Mouse (Mus musculus) limb, embryonic 12.5 days (tissue): ENCODE measurements at regions not wholly inside any gene's neighbourhood (a gene's known extent, or its start where the extent isn't known, plus 50 kb on each side); places are given as distances from the start of the nearest gene placed in this dataset.

ENCODE experiments used
- ATAC-seq: fragments of 200-750 bp; cut with Nextera tagmentation; 2 replicates; pipeline ENCODE4 v1.8.0; 2017; ENCODE audit warnings: low read depth, moderate TSS enrichment; ENCODE audit not compliant: insufficient number of reproducible peaks, insufficient read depth, low FRiP score, low TSS enrichment
- H3K27ac ChIP-seq: fragments of 300-500 bp; sonication (generic); 2 replicates; pipeline ENCODE4 v1.5.1; 2016; ENCODE audit warnings: mild to moderate bottlenecking, moderate library complexity
- H3K27me3 ChIP-seq: fragments of 300-500 bp; sonication (generic); 2 replicates; pipeline ENCODE4 v1.6.1; 2016; ENCODE audit warnings: mild to moderate bottlenecking, moderate library complexity
- H3K36me3 ChIP-seq: fragments of 300-500 bp; sonication (generic); 2 replicates; pipeline ENCODE4 v1.6.1; 2016; ENCODE audit warnings: mild to moderate bottlenecking, moderate library complexity
- H3K4me1 ChIP-seq: fragments of 300-500 bp; sonication (generic); replicated peaks from 2 replicates; pipeline ENCODE4 v1.6.1; 2016
- H3K4me2 ChIP-seq: fragments of 300-500 bp; sonication (generic); 2 replicates; pipeline ENCODE4 v1.6.1; 2016; ENCODE audit warnings: mild to moderate bottlenecking, moderate library complexity
- H3K4me3 ChIP-seq: fragments of 300-500 bp; sonication (generic); replicated peaks from 2 replicates; pipeline ENCODE4 v1.5.1; 2016; ENCODE audit warnings: mild to moderate bottlenecking
- H3K9ac ChIP-seq: fragments of 300-500 bp; sonication (generic); replicated peaks from 2 replicates; pipeline ENCODE4 v1.6.1; 2016; ENCODE audit warnings: mild to moderate bottlenecking, moderate library complexity
- H3K9me3 ChIP-seq: fragments of 300-500 bp; sonication (generic); 2 replicates; pipeline ENCODE4 v1.6.1; 2016; ENCODE audit warnings: mild to moderate bottlenecking, moderate library complexity
- WGBS: fragments of 180-500 bp; shearing (Covaris S2); methylation state at CpG from one replicate; pipeline ENCODE4 v1.1.7; 2016; 5-methylcytosine and 5-hydroxymethylcytosine counted together

- Histone ChIP-seq H3K27me3 (no peaks in the 10 kb centered on the region), H3K4me2 (no peak overlapping the region), H3K4me3 (no peak overlapping the region), H3K9me3 (no peaks in the 10 kb centered on the region), H3K9ac (no peak overlapping the region), H3K27ac (no peak overlapping the region), H3K36me3 (no peaks in the 10 kb centered on the region), H3K4me1 (peaks cover 5% of the 10 kb centered on the region; the same call in 1 of the 2 replicates)
- WGBS, result 80% methylated on average over 5 of the region's 5 CpGs
- ATAC-seq, result no peak
These were observed 64.8 kb upstream of the Zfp706 start for GRCm38 (mm10) chr15:37072202-37072862.

- WGBS, result 33% methylated on average over 3 of the region's 3 CpGs
- ATAC-seq, result no peak
- H3K4me3 ChIP-seq, result no peak overlapping the region
- H3K36me3 ChIP-seq, result no peaks in the 10 kb centered on the region
- no peaks in the 10 kb centered on the region for H3K27me3 ChIP-seq
- H3K4me2 ChIP-seq, result no peak overlapping the region
- no peak overlapping the region for H3K27ac ChIP-seq
- H3K9me3 ChIP-seq, result no peaks in the 10 kb centered on the region
- peaks cover 5% of the 10 kb centered on the region; the same call in 1 of the 2 replicates for H3K4me1 ChIP-seq
- no peak overlapping the region for H3K9ac ChIP-seq
These were observed 62.6 kb upstream of the Zfp706 start for GRCm38 (mm10) chr15:37070188-37070587.

GRCm38 (mm10) chr15:37067326-37067725, 59.8 kb upstream of the Zfp706 start:
- WGBS, result 76% methylated on average over 4 of the region's 4 CpGs
- Histone ChIP-seq H3K27ac (no peak overlapping the region), H3K4me2 (no peak overlapping the region), H3K4me3 (no peak overlapping the region), H3K4me1 (peaks cover 5% of the 10 kb centered on the region; the same call in 1 of the 2 replicates), H3K36me3 (no peaks in the 10 kb centered on the region), H3K9me3 (no peaks in the 10 kb centered on the region), H3K27me3 (no peaks in the 10 kb centered on the region), H3K9ac (no peak overlapping the region)
- ATAC-seq, result no peak

- Histone ChIP-seq H3K4me3 (no peak overlapping the region), H3K4me1 (peaks cover 10% of the 10 kb centered on the region; the same call in 1 of the 2 replicates), H3K27me3 (no peaks in the 10 kb centered on the region), H3K9ac (no peak overlapping the region), H3K9me3 (no peaks in the 10 kb centered on the region), H3K4me2 (no peak overlapping the region), H3K27ac (no peak overlapping the region), H3K36me3 (no peaks in the 10 kb centered on the region)
- no peak for ATAC-seq
- 81% methylated on average over 9 of the region's 9 CpGs for WGBS
These were observed 58.5 kb upstream of the Zfp706 start for GRCm38 (mm10) chr15:37065926-37066550.

GRCm38 (mm10) chr15:37065408-37065807, 57.8 kb upstream of the Zfp706 start:
- Histone ChIP-seq H3K27ac (no peak overlapping the region), H3K9ac (no peak overlapping the region), H3K36me3 (no peaks in the 10 kb centered on the region), H3K9me3 (no peaks in the 10 kb centered on the region), H3K27me3 (no peaks in the 10 kb centered on the region), H3K4me1 (peaks cover 9% of the 10 kb centered on the region; the same call in 1 of the 2 replicates), H3K4me2 (no peak overlapping the region), H3K4me3 (no peak overlapping the region)
- ATAC-seq, result no peak
- WGBS, result 90% methylated on average over 6 of the region's 6 CpGs

GRCm38 (mm10) chr15:37063781-37064383, 56.3 kb upstream of the Zfp706 start:
- Histone ChIP-seq H3K27me3 (no peaks in the 10 kb centered on the region), H3K9me3 (no peaks in the 10 kb centered on the region), H3K27ac (no peak overlapping the region), H3K9ac (no peak overlapping the region), H3K36me3 (no peaks in the 10 kb centered on the region), H3K4me3 (no peak overlapping the region), H3K4me2 (no peak overlapping the region), H3K4me1 (0 out of 2 replicates have a peak, but pooled peaks cover 5% of the 10 kb centered on the region)
- 85% methylated on average over 6 of the region's 6 CpGs for WGBS
- ATAC-seq, result no peak

- Histone ChIP-seq H3K27ac (no peak overlapping the region), H3K4me2 (no peak overlapping the region), H3K27me3 (no peaks in the 10 kb centered on the region), H3K9me3 (no peaks in the 10 kb centered on the region), H3K36me3 (no peaks in the 10 kb centered on the region), H3K4me1 (0 out of 2 replicates have a peak, but pooled peaks cover 5% of the 10 kb centered on the region), H3K9ac (no peak overlapping the region), H3K4me3 (no peak overlapping the region)
- ATAC-seq, result no peak
- WGBS, result 84% methylated on average over 7 of the region's 7 CpGs
These were observed 55.0 kb upstream of the Zfp706 start for GRCm38 (mm10) chr15:37062585-37062984.

- no peak overlapping the region for H3K27ac ChIP-seq
- no peaks in the 10 kb centered on the region for H3K9me3 ChIP-seq
- no peaks in the 10 kb centered on the region for H3K36me3 ChIP-seq
- H3K9ac ChIP-seq, result no peak overlapping the region
- 0 out of 2 replicates have a peak, but pooled peaks cover 5% of the 10 kb centered on the region for H3K4me1 ChIP-seq
- no peaks in the 10 kb centered on the region for H3K27me3 ChIP-seq
- no peak for ATAC-seq
- 85% methylated on average over 6 of the region's 6 CpGs for WGBS
- H3K4me2 ChIP-seq, result no peak overlapping the region
- H3K4me3 ChIP-seq, result no peak overlapping the region
These were observed 53.9 kb upstream of the Zfp706 start for GRCm38 (mm10) chr15:37061501-37061900.

GRCm38 (mm10) chr15:37060831-37061230, 53.3 kb upstream of the Zfp706 start:
- no peak overlapping the region for H3K4me3 ChIP-seq

More at GRCm38 (mm10) chr15:37060831-37061230, 53.3 kb upstream of the Zfp706 start:
- ATAC-seq, result no peak
- WGBS, result 89% methylated on average over 6 of the region's 6 CpGs
- no peak overlapping the region for H3K27ac ChIP-seq
- H3K9me3 ChIP-seq, result 0 out of 2 replicates have a peak, but pooled peaks cover 3% of the 10 kb centered on the region
- no peak overlapping the region for H3K4me2 ChIP-seq
- H3K36me3 ChIP-seq, result no peaks in the 10 kb centered on the region
- no peak overlapping the region for H3K9ac ChIP-seq
- H3K27me3 ChIP-seq, result no peaks in the 10 kb centered on the region
- 0 out of 2 replicates have a peak, but pooled peaks cover 5% of the 10 kb centered on the region for H3K4me1 ChIP-seq
